Mouse (Mus musculus) cerebellum, adult 11 months (tissue): ENCODE measurements around the gene Amigo1.
A peak's percentile ranks its signal among the peaks of the same experiment; 100 is the strongest.

Source experiments
- DNase-seq: peaks from one replicate; pipeline ENCODE4 v3.0.0; 2022

The Amigo1 gene

GRCm38 (mm10) chr3:108186098-108187047 lies at the start of gene Amigo1:
TSS of gene Amigo1 (plus strand) at chr3:108186335.
- DNase-seq: no peak

GRCm38 (mm10) chr3:108139113-108139512 lies 47.0 kb upstream of the Amigo1 start:
- DNase-seq: no peak

- no peak for DNase-seq
Measured at GRCm38 (mm10) chr3:108140786-108141185, 45.3 kb upstream of the Amigo1 start.

- peak; percentile 83 for DNase-seq
Measured at GRCm38 (mm10) chr3:108145534-108146445, 40.3 kb upstream of the Amigo1 start, which contains the start of gene Gnai3. TSS of gene Gnai3 (minus strand) at chr3:108146146.

- DNase-seq: no peak
Measured at GRCm38 (mm10) chr3:108146671-108147070, 39.5 kb upstream of the Amigo1 start.

- peak; percentile 78 for DNase-seq
Measured at GRCm38 (mm10) chr3:108147386-108148235, 38.5 kb upstream of the Amigo1 start.

- no peak for DNase-seq
Measured at GRCm38 (mm10) chr3:108152290-108152689, 33.8 kb upstream of the Amigo1 start.

GRCm38 (mm10) chr3:108154656-108155055 lies 31.5 kb upstream of the Amigo1 start, which contains the start of gene Gpr61:
TSS of gene Gpr61 (minus strand) at chr3:108154882.
- no peak for DNase-seq

GRCm38 (mm10) chr3:108158383-108159037 lies 27.6 kb upstream of the Amigo1 start:
- DNase-seq: no peak

- DNase-seq: no peak
Measured at GRCm38 (mm10) chr3:108164091-108164490, 22.0 kb upstream of the Amigo1 start.

GRCm38 (mm10) chr3:108164807-108165206 lies 21.3 kb upstream of the Amigo1 start:
- peak; percentile 81 for DNase-seq

GRCm38 (mm10) chr3:108165532-108166315 lies 20.4 kb upstream of the Amigo1 start:
- DNase-seq: no peak

GRCm38 (mm10) chr3:108166486-108167211 lies 19.5 kb upstream of the Amigo1 start:
- no peak for DNase-seq

- DNase-seq: no peak
Measured at GRCm38 (mm10) chr3:108167499-108167898, 18.6 kb upstream of the Amigo1 start.

GRCm38 (mm10) chr3:108169199-108169598 lies 16.9 kb upstream of the Amigo1 start:
- DNase-seq: no peak

GRCm38 (mm10) chr3:108174672-108175531 lies 11.2 kb upstream of the Amigo1 start:
- DNase-seq: no peak

- no peak for DNase-seq
Measured at GRCm38 (mm10) chr3:108178756-108179715, 7.1 kb upstream of the Amigo1 start.

GRCm38 (mm10) chr3:108180514-108180913 lies 5.6 kb upstream of the Amigo1 start:
- no peak for DNase-seq
